Mouse (Mus musculus) myocyte (in vitro differentiated cells): ENCODE data around the gene Tanc1. TPM values are rescaled to one million over a fixed set of nuclear protein-coding genes. Genes with fewer than 3 reads are reported as not detected.

Experiments
- H3K27me3 ChIP-seq: one replicate; pipeline ENCODE4 v1.6.1; 2011; ENCODE audit not compliant: control insufficient read depth, insufficient read depth, insufficient read length
- H3K36me3 ChIP-seq: one replicate; pipeline ENCODE4 v1.6.1; 2011; ENCODE audit not compliant: control insufficient read depth, insufficient read depth
- H3K4me2 ChIP-seq: one replicate; pipeline ENCODE4 v1.6.1; 2011; ENCODE audit warnings: low read depth, control low read depth
- H3K4me3 ChIP-seq: one replicate; pipeline ENCODE4 v1.5.1; 2011; ENCODE audit warnings: mild to moderate bottlenecking, control low read depth, moderate library complexity
- H3K79me2 ChIP-seq: one replicate; pipeline ENCODE4 v1.6.1; 2011; ENCODE audit not compliant: control insufficient read depth, insufficient read depth
- H3ac ChIP-seq: one replicate; pipeline ENCODE4 v1.6.1; 2011; ENCODE audit not compliant: control insufficient read depth, insufficient read length
- CEBPB ChIP-seq: IDR thresholded peaks from 2 replicates; pipeline ENCODE4 v1.6.1; 2011; ENCODE audit warnings: mild to moderate bottlenecking, moderate library complexity; ENCODE audit not compliant: poor library complexity, insufficient read depth, severe bottlenecking
- E2F4 ChIP-seq: IDR thresholded peaks from one replicate; pipeline ENCODE4 v1.6.1; 2011; ENCODE audit warnings: mild to moderate bottlenecking, control low read depth, moderate library complexity; ENCODE audit not compliant: insufficient read depth
- MAX ChIP-seq: IDR thresholded peaks from one replicate; pipeline ENCODE4 v1.6.1; 2011; ENCODE audit warnings: low read depth, mild to moderate bottlenecking, control low read depth
- MYOD1 ChIP-seq, 3 experiments: IDR thresholded peaks; one replicate each; pipeline ENCODE4 v1.6.1; 2011; ENCODE audit warnings: control low read depth in 2 of 3, low read depth in 2 of 3, mild to moderate bottlenecking in 2 of 3, moderate library complexity in 1 of 3; ENCODE audit not compliant: insufficient read length in 2 of 3, control insufficient read depth in 1 of 3
- MYOG ChIP-seq, 3 experiments: IDR thresholded peaks; one replicate each; pipeline ENCODE4 v1.6.1; 2011; ENCODE audit warnings: control low read depth in 2 of 3, low read depth in 2 of 3, mild to moderate bottlenecking in 2 of 3; ENCODE audit not compliant: insufficient read length in 2 of 3, control insufficient read depth in 1 of 3, insufficient read depth in 1 of 3
- POLR2A ChIP-seq: IDR thresholded peaks from one replicate; pipeline ENCODE4 v1.6.1; 2011; ENCODE audit warnings: low read depth, mild to moderate bottlenecking, control low read depth, moderate library complexity; ENCODE audit not compliant: insufficient read length
- POLR2AphosphoS2 ChIP-seq: IDR thresholded peaks from one replicate; pipeline ENCODE4 v1.6.1; 2011; ENCODE audit warnings: low read depth, control low read depth; ENCODE audit not compliant: insufficient read length
- REST ChIP-seq: IDR thresholded peaks from one replicate; pipeline ENCODE4 v1.6.1; 2011; ENCODE audit warnings: mild to moderate bottlenecking, control low read depth, moderate library complexity; ENCODE audit not compliant: insufficient read depth, insufficient read length
- SRF ChIP-seq: IDR thresholded peaks from one replicate; pipeline ENCODE4 v1.6.1; 2011; ENCODE audit warnings: low read depth; ENCODE audit not compliant: control insufficient read depth, insufficient read length
- TCF12 ChIP-seq: IDR thresholded peaks from one replicate; pipeline ENCODE4 v1.6.1; 2011; ENCODE audit warnings: mild to moderate bottlenecking, control low read depth; ENCODE audit not compliant: poor library complexity, insufficient read depth, severe bottlenecking
- TCF3 ChIP-seq: IDR thresholded peaks from one replicate; pipeline ENCODE4 v1.6.1; 2011; ENCODE audit warnings: low read depth, control low read depth; ENCODE audit not compliant: insufficient read length
- USF1 ChIP-seq: IDR thresholded peaks from one replicate; pipeline ENCODE4 v1.6.1; 2011; ENCODE audit warnings: low read depth, mild to moderate bottlenecking, control low read depth, moderate library complexity
- polyA plus RNA-seq: library from polyadenylated mRNA; unstranded; fragments of >200 nt; fragmentation: generic; extraction: Trizol; gene quantifications from one replicate; pipeline ENCODE4 v1.2.1, GENCODE M21; 2012; ENCODE audit warnings: missing spikeins

Tanc1 gene
- polyA plus RNA-seq, 1 experiment = 24.7 TPM

GRCm38 (mm10) chr2:59783832-59784627, 172.2 kb downstream of the Tanc1 start:
- peaks cover 6% of the 10 kb centered on the region for H3K36me3 ChIP-seq

GRCm38 (mm10) chr2:59784628-59784883, 172.7 kb downstream of the Tanc1 start:
- Histone ChIP-seq H3K27me3 (no peaks in the 10 kb centered on the region), H3K79me2 (no peaks in the 10 kb centered on the region), H3ac (no peak overlapping the region), H3K36me3 (peaks cover 6% of the 10 kb centered on the region), H3K4me3 (no peak overlapping the region), H3K4me2 (no peak overlapping the region)
- TF ChIP-seq MYOD1 (IDR thresholded peaks at IDR 0.05; ENCODE audit: control insufficient read depth in 1 of 3, insufficient read length in 2 of 3, low read depth in 2 of 3) = no peak
- no peak for TF ChIP-seq MYOG (IDR thresholded peaks at IDR 0.05; ENCODE audit: control insufficient read depth in 1 of 3, insufficient read depth in 1 of 3, insufficient read length in 2 of 3, low read depth in 2 of 3)
- no peak for TF ChIP-seq TCF3
- no peak for TF ChIP-seq USF1
- TF ChIP-seq POLR2AphosphoS2 = no peak
- no peak for TF ChIP-seq REST
- TF ChIP-seq E2F4 = no peak
- no peak for TF ChIP-seq MAX
- TF ChIP-seq POLR2A = no peak
- TF ChIP-seq SRF = no peak
- no peak for TF ChIP-seq TCF12
- TF ChIP-seq CEBPB = no peak

More at GRCm38 (mm10) chr2:59783832-59784627, 172.2 kb downstream of the Tanc1 start:
- TF ChIP-seq SRF (no peak), E2F4 (no peak), POLR2A (no peak), USF1 (no peak), POLR2AphosphoS2 (no peak), TCF3 (no peak), MAX (no peak), REST (no peak), TCF12 (no peak), MYOG (IDR thresholded peaks at IDR 0.05; ENCODE audit: control insufficient read depth in 1 of 3, insufficient read depth in 1 of 3, insufficient read length in 2 of 3, low read depth in 2 of 3) (no peak), MYOD1 (IDR thresholded peaks at IDR 0.05; ENCODE audit: control insufficient read depth in 1 of 3, insufficient read length in 2 of 3, low read depth in 2 of 3) (no peak), CEBPB (no peak)
- Histone ChIP-seq H3K79me2 (no peaks in the 10 kb centered on the region), H3K27me3 (no peaks in the 10 kb centered on the region), H3K4me3 (no peak overlapping the region), H3K4me2 (no peak overlapping the region), H3ac (no peak overlapping the region)

GRCm38 (mm10) chr2:59785597-59785996, 173.8 kb downstream of the Tanc1 start:
- no peak overlapping the region for H3K4me2 ChIP-seq
- no peaks in the 10 kb centered on the region for H3K27me3 ChIP-seq
- H3K79me2 ChIP-seq = no peaks in the 10 kb centered on the region
- no peak for TF ChIP-seq POLR2AphosphoS2
- no peak for TF ChIP-seq USF1
- no peak for TF ChIP-seq MYOD1 (IDR thresholded peaks at IDR 0.05; ENCODE audit: control insufficient read depth in 1 of 3, insufficient read length in 2 of 3, low read depth in 2 of 3)
- TF ChIP-seq TCF12 = no peak
- no peak for TF ChIP-seq MYOG (IDR thresholded peaks at IDR 0.05; ENCODE audit: control insufficient read depth in 1 of 3, insufficient read depth in 1 of 3, insufficient read length in 2 of 3, low read depth in 2 of 3)
- TF ChIP-seq TCF3 = no peak
- no peak for TF ChIP-seq E2F4
- TF ChIP-seq POLR2A = no peak
- no peak for TF ChIP-seq REST
- TF ChIP-seq SRF = no peak
- peaks cover 9% of the 10 kb centered on the region for H3K36me3 ChIP-seq
- H3ac ChIP-seq = no peak overlapping the region
- H3K4me3 ChIP-seq = no peak overlapping the region

DNA sequence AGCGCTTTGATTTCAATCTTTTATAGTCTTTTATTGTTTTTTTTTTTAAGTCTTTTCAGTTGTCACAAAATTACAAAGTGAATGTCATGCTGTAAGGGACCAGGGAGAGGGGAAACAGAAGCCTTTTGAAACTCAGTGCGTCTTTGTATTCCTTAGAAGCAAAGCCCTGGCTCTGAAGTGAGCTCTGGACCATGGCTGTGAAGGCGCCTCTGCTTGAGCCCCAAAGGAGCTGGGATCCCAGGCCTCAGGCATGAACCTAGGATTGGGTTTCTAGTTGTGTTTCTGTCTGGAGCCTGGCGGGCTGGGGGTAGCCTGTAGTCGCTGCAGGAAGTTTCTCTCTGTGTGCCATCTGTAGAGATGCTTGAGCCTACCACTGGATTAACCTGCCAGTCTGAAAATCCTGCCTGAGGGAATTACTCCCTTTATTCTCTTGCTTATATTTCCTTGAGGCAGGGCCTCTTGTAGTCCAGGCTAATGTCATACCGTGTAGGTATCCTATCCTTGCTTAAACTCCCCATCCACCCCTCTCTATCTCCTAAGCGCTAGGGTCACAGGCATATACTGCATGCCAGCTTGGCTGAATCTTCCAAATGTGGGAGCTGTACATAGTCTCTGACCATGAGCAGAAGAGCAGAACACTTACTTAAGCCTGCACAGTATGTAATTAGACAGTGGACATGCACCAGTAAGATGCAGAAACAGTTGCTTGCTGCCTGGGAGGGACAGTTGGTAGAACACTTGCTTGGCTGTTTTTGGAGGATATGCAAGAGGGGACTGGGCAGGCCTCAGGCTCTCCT, 177.1 kb downstream of the Tanc1 start:
- H3ac ChIP-seq = no peak overlapping the region
- H3K36me3 ChIP-seq = peaks cover 32% of the 10 kb centered on the region

More for the DNA sequence above, 177.1 kb downstream of the Tanc1 start:
- TF ChIP-seq USF1 (no peak), MYOG (IDR thresholded peaks at IDR 0.05; ENCODE audit: control insufficient read depth in 1 of 3, insufficient read depth in 1 of 3, insufficient read length in 2 of 3, low read depth in 2 of 3) (no peak), CEBPB (no peak), TCF12 (no peak), TCF3 (no peak), MYOD1 (IDR thresholded peaks at IDR 0.05; ENCODE audit: control insufficient read depth in 1 of 3, insufficient read length in 2 of 3, low read depth in 2 of 3) (no peak), REST (no peak), POLR2AphosphoS2 (no peak), SRF (no peak), POLR2A (no peak), MAX (no peak), E2F4 (no peak)
- Histone ChIP-seq H3K4me2 (no peak overlapping the region), H3K79me2 (no peaks in the 10 kb centered on the region), H3K4me3 (no peak overlapping the region), H3K27me3 (no peaks in the 10 kb centered on the region)
